Mouse (Mus musculus) layer of hippocampus, adult 2 months (tissue): Measurements from ENCODE around the gene Repin1. TPM values are rescaled to one million over a fixed set of nuclear protein-coding genes. Genes with fewer than 3 reads are reported as not detected.

Experiments
- DNase-seq, 2 experiments: peaks; one replicate each; pipeline ENCODE4 v3.0.0; 2022; ENCODE audit warnings: low spot score in 2 of 2
- H3K27ac ChIP-seq: fragments of 200-600 bp; 2 replicates; pipeline ENCODE4 v1.8.1; 2022
- H3K4me3 ChIP-seq: fragments of 200-600 bp; 2 replicates; pipeline ENCODE4 v1.8.1; 2022; ENCODE audit warnings: mild to moderate bottlenecking
- CTCF ChIP-seq: fragments of 200-600 bp; conservative IDR thresholded peaks from 2 replicates; pipeline ENCODE4 v1.8.1; 2022; ENCODE audit warnings: antibody characterized with exemption, mild to moderate bottlenecking, moderate library complexity
- total RNA-seq, 2 experiments: library from RNA; stranded (reverse); gene quantifications; 2 replicates each; pipeline ENCODE4 v1.2.3; 2021

Gene Repin1
- total RNA-seq, 2 experiments from 2014 or later: 48.6 to 53.1 TPM

- TF ChIP-seq CTCF: no peak
- Histone ChIP-seq H3K27ac (no peak overlapping the region), H3K4me3 (no peak overlapping the region)
- no peak for DNase-seq
These were observed 42.8 kb downstream of the Repin1 start for GRCm38 (mm10) chr6:48636515-48636914.

GRCm38 (mm10) chr6:48637811-48638500 lies 44.3 kb downstream of the Repin1 start:
- Histone ChIP-seq H3K4me3 (no peak overlapping the region), H3K27ac (no peak overlapping the region)
- no peak for DNase-seq
- no peak for TF ChIP-seq CTCF

- H3K4me3 ChIP-seq: no peak overlapping the region
- H3K27ac ChIP-seq: no peak overlapping the region
- no peak for TF ChIP-seq CTCF
- DNase-seq: no peak
These were observed 44.9 kb downstream of the Repin1 start for GRCm38 (mm10) chr6:48638553-48638952.

GRCm38 (mm10) chr6:48641391-48641790 lies 47.7 kb downstream of the Repin1 start:
- Histone ChIP-seq H3K4me3 (no peak overlapping the region), H3K27ac (no peak overlapping the region)
- no peak for TF ChIP-seq CTCF
- no peak for DNase-seq

GRCm38 (mm10) chr6:48642764-48643292 lies 49.1 kb downstream of the Repin1 start:
- Histone ChIP-seq H3K4me3 (no peak overlapping the region), H3K27ac (no peak overlapping the region)
- peak; percentile 82 for TF ChIP-seq CTCF
- peak; percentile 41 to 43 for DNase-seq

GRCm38 (mm10) chr6:48645660-48646308 lies 52.1 kb downstream of the Repin1 start:
- Histone ChIP-seq H3K27ac (no peak overlapping the region), H3K4me3 (no peak overlapping the region)
- peak; percentile 44 to 81 for DNase-seq
- TF ChIP-seq CTCF: peak; percentile 93

GRCm38 (mm10) chr6:48646309-48646690 lies 52.6 kb downstream of the Repin1 start:
- Histone ChIP-seq H3K4me3 (no peak overlapping the region), H3K27ac (no peak overlapping the region)
- TF ChIP-seq CTCF: no peak
- DNase-seq: no peak

- TF ChIP-seq CTCF: peak; percentile 72
- Histone ChIP-seq H3K4me3 (no peak within 1 kb of the TSS), H3K27ac (no peak within 1 kb of the TSS)
- no peak for DNase-seq
These were observed 53.3 kb downstream of the Repin1 start, which contains the start of gene Gimap8 for GRCm38 (mm10) chr6:48646995-48647394. TSS of gene Gimap8 (plus strand) at chr6:48647234.

GRCm38 (mm10) chr6:48647611-48648010 lies 53.9 kb downstream of the Repin1 start:
- H3K4me3 ChIP-seq: no peak overlapping the region
- no peak for TF ChIP-seq CTCF
- H3K27ac ChIP-seq: no peak overlapping the region
- no peak for DNase-seq

Other genes with a start within 250 kb of the Repin1 start
- gene Krba1, start 198.3 kb upstream of the Repin1 start, total RNA-seq: 10 to 100 TPM; 42.9 to 49.3 TPM
- gene Zfp467, start 148.1 kb upstream of the Repin1 start, total RNA-seq: 10 to 100 TPM; 20.2 to 25.8 TPM
- 1 to 10 TPM in 1 of 2 experiments, under 1 TPM in 1; 0.92 to 1.5 TPM for gene Sspo, start 145.7 kb upstream of the Repin1 start, total RNA-seq
- 100 to 1,000 TPM; 443 to 456 TPM for gene Atp6v0e2, start 56.3 kb upstream of the Repin1 start, total RNA-seq
- 10 to 100 TPM; 36.6 to 40.9 TPM for gene Lrrc61, start 39.1 kb upstream of the Repin1 start, total RNA-seq
- 10 to 100 TPM; 11.4 to 16.0 TPM for gene Rarres2, start 21.1 kb upstream of the Repin1 start, total RNA-seq
- not detected for gene Gm45021, start 4.3 kb upstream of the Repin1 start, total RNA-seq
- not detected for gene Gm44965, start 58 bp downstream of the Repin1 start, total RNA-seq
- gene Zfp775, start 8.2 kb downstream of the Repin1 start, total RNA-seq: 10 to 100 TPM in 1 of 2 experiments, 1 to 10 TPM in 1; 7.9 to 10.4 TPM
- 10 to 100 TPM; 12.7 to 13.4 TPM for gene AI854703, start 32.9 kb downstream of the Repin1 start, total RNA-seq
- under 1 TPM; 0.81 to 0.97 TPM for gene Gimap8, start 53.4 kb downstream of the Repin1 start, total RNA-seq
- under 1 TPM; 0.42 to 0.44 TPM for gene Gimap9, start 82.2 kb downstream of the Repin1 start, total RNA-seq
- not detected for gene Gimap4, start 90.7 kb downstream of the Repin1 start, total RNA-seq
- 1 to 10 TPM; 4.2 to 5.5 TPM for gene Gimap6, start 114.3 kb downstream of the Repin1 start, total RNA-seq
- gene Gm28053, start 124.7 kb downstream of the Repin1 start, total RNA-seq: not detected
- gene Gimap7, start 124.7 kb downstream of the Repin1 start, total RNA-seq: not detected
- 1 to 10 TPM; 1.5 to 3.9 TPM for gene Gimap1, start 145.2 kb downstream of the Repin1 start, total RNA-seq
- 1 to 10 TPM in 1 of 2 experiments, under 1 TPM in 1; 0.74 to 1.5 TPM for gene Gimap5, start 152.3 kb downstream of the Repin1 start, total RNA-seq
- gene Gimap3, start 177.0 kb downstream of the Repin1 start, total RNA-seq: not detected
- 10 to 100 TPM; 26.0 to 30.7 TPM for gene Tmem176a, start 247.0 kb downstream of the Repin1 start, total RNA-seq
- 10 to 100 TPM; 51.4 to 57.1 TPM for gene Tmem176b, start 247.6 kb downstream of the Repin1 start, total RNA-seq